Mouse (Mus musculus): ENCODE measurements around the gene Bbs7.
"Not testable (repeated sequence)": the region's sequence is repeated elsewhere in the genome, so short reads cannot be mapped to it uniquely, and the experiment has no call there.

Bbs7 gene

DNA sequence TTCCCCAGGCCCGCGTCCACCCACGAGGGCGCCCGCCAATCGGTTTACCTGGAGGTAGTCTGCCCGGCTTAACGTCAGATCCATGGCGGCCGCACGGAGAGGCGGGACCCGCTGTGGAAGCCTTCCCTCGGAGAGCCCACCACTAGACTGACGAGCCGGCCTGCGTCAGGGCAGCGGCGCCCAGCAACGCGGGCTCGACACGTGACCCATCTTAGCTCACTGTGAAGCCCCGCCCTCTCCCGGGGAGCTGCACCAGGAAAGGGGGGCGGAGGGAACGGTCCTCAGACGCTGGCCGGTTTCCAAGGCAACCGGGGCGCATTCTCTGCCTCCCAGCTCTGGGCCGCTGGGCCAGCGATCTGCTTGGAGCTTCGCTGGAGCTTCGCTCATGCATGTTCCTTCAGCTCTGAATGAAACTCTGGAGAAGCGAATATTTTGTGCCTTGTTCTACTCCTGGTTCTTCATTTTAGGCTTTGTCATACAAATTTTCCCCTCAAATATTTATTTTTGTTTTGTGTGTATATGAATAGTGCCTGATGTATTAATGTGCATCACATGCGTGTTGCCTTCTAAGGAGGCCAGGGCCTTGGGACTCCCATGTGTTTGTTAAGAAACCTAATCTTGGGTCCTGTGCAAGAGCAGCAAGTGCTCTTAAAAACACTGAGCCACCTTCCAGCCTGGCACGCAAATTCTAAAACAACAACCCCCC lies at the start of gene Bbs7:
Gene Bbs7 (minus strand): TSS at position 276 of the 706 bp plus-strand sequence.
- peak; percentile 94 for DNase-seq (ENCODE audit: low spot score)

DNA sequence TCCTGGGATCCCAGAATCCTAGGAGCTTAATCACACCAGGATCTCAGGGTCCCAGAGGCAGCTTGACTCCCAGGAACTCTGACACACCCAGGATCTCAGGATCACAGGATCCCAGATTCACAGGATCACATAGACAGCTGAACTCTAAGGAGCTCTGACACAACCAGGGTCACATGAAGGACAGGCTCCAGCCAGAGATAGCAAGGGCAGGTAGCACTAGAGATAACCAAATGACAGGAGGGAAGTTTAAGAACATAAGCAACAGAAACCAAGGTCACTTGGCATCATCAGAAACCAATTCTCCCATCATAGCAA lies 31.9 kb upstream of the Bbs7 start:
- DNase-seq (ENCODE audit: low spot score) = not testable (repeated sequence)

DNA sequence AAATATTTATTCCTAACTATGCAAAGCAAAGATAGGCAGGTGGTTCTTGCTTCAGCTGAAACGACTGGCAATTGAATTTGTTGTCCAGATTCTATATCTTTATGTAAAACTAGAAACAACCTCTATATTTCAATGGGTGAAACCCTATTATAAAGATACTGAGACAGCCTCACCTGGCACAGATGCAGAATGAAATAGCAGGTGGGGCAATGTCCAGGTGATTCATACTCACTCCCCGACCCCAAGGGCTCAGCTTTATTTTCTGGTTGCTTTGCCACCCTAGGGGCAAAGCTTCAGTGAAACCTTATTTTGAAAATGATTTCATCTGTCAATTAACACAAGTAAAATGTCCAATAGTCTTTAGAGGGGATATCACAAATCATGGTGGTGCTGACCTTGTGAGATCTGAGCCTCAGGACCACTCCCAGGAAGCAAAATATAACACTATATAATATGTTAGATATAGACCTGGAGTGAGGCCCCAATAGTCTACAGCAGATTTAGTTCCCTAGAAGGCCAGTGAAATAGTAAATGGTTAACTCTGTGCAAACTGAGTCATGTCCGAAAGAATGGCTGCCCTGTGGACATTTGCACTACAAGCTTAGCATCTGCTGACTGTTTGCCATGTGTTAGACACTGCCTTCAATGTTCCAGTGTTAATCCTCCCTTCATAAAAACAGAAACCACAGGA lies 31.4 kb upstream of the Bbs7 start:
- no peak for DNase-seq (ENCODE audit: low spot score)

DNA sequence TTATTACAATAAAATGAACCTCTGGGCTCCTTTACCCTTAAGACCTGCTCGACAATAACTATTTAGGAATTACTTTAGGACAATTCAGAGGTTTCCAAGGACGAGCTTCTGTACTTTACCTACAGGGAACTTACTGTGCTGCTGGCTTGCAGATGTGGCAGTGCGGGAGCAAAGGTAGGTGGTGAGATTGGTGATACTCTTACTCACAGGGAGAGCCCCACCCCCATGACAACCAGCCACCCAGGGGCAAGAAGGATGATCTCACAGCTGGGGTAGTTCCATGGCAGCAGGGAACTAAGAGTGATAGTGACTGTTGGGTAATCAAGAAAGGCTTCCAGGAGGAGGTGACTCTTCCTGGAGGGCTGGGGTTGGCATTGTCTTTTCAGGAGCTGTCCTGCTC lies 30.1 kb upstream of the Bbs7 start:
- no peak for DNase-seq (ENCODE audit: low spot score)

DNA sequence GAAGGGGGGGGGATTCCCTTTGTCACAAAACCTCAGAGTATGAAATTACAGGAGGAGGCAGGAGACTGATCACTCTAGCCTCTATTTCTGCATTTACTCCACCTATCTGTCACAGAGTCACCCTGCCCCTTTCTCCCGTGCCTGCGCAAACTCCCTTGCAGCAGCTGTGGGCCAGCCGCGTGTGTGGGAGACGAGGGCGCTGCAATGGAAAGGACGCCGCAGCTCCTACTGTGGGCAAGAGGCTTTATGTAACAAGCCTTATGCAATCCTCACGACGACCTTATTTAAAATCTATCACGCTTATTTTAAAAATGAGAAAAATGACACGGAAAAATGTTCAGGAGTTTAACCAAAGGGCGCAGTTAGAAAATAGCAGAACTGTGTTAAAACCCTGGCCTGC lies 29.5 kb upstream of the Bbs7 start:
- peak; percentile 29 for DNase-seq (ENCODE audit: low spot score)

DNA sequence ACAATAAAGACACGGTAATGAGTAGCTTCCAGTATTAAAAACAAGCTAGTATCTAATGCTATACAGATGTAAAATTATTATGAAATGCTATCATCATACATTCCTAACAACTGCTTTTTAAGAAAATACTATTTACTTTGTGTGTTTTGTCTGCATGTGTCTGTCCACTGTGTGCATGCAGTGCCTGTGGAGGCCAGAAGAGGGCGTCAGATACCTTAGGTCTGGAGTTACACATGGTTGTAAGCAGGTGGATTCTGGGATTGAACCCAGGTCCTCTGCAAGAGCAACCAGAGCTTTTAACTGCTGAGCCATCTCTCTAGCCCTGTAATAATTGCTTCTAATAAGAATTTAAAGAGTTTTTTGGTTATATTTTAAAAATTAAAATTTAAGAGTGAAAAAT lies 27.5 kb upstream of the Bbs7 start:
- no peak for DNase-seq (ENCODE audit: low spot score)

DNA sequence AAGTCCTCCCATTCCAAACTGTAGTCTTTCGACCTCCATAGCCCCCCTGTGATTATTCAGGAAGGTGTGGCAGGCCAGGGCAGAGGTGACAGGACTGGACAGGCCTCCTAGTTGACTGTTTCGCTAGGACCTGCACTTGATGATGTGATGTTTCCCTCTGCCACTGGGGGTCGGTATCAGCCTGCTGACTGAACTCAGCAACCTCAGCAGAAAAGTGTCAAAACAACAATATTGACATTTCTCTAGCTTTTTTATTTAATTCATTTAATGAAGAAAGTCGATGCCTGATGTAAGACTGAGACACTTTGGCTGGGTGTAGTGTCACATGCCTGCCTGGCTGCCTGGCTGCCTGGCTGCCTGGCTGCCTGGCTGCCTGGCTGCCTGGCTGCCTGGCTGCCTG lies 22.2 kb upstream of the Bbs7 start:
- DNase-seq (ENCODE audit: low spot score) = peak; percentile 36

DNA sequence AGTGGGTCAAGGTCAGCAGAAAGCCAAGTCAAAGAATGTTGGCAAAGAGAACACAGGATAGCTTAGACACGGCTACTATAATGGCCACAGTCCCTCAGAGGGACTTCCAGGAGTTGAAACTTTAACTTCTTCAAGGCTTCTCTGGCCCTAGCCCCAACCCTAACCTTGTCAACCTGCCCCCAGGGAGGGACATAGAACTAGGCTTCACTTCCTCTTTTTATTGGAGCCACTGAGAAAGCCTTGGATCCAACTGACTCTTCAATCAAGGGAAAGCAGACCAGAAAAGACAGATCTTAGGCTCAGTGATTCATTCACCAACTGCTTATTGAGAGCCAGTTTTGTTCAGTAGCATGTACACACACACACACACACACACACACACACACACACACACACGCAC lies 13.5 kb upstream of the Bbs7 start:
- DNase-seq (ENCODE audit: low spot score) = no peak

DNA sequence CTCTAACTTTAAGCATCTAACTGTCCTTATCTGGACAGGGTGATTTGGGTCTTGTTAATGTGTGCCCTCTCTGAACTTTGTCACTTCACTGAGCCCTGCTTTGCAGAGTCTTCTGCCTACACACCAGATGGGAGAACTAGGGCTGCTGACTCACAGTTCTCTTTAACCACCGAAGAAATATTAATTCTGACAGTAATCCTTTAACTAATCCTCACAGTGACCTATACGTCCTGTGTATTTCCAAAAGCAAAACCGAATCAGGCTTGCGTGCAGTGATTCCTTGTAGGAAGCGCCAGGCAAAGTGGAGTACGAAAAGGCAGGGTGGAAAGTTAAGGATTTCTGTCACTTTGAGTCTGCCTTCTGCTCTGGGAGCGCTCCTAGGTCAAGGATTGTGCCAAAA lies 4.9 kb upstream of the Bbs7 start:
- DNase-seq (ENCODE audit: low spot score) = no peak

DNA sequence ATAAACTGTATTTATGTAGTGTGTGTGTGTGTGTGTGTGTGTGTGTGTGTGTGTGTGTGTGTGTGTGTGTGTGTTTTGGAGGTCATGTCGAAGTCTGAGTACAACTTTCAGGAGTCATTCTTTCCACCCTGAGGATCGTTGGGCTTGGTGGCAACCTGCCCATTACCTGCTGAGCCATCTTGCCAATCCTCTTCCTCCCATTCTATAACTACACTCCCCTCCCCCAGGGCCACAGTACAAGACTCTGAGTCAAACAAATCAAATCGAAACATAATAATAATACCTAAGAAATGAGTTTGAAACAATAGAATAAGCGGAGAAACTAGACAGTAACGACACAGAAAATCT lies 605 bp upstream of the Bbs7 start:
- DNase-seq (ENCODE audit: low spot score) = no peak

DNA sequence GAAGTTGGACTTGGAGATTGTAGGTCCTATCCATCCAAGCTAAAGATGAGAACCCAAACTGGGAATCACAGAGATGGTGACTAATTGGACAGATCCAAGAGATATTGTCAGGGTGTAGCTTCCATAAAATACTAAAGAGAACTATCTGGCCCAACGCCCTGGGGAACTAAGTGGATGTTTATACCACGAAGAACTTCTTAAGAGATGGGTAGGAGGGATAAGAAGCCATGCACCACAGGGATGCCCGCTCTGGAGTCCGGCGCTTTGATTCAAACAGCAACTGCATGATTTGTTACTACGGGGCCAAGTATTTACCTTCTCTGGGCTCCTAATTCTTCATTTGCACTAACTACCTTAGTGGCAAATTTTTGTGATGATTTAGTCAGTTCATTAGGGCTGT lies 590 bp downstream of the Bbs7 start:
- DNase-seq (ENCODE audit: low spot score) = no peak

DNA sequence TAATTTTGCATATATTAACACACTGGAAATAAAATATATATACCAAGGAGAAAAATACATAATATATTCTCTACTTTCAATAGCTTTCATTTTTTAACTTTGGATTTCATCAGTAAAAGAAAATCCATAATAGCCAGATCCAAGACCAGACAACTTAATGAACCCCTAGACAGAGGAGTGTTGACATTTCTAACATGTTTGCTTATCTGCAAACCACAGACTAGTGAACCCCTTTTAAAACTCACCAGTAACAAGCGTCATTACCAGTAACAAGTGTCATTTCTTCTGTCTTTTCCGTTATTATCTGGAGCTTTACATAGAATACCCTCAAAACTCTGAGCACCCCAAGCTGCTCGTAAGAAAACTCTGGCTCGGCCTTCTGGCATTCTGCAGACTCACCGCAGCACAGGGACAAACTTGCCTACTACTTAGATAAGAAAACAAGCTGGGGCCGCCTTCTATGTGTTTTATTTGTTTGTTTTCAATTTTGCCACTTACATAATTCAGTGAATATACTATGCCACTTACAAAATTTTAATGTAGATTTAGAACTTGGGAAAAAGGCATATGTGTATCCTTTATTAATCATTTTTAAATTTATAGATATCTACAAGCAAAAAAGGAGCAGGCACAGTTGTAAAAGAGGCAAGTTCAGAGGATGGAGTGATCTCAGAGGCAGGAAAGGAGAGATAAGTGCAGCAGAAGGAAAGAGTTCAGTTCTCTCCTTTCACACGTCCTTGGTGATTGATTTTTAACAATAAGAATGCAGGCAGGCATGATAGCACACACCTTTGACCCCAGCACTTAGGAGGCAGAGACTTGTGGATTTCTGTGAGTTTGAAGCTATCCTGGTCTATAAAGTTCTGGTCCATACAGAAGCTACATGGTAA lies 7.1 kb downstream of the Bbs7 start:
- no peak for DNase-seq (ENCODE audit: low spot score)

DNA sequence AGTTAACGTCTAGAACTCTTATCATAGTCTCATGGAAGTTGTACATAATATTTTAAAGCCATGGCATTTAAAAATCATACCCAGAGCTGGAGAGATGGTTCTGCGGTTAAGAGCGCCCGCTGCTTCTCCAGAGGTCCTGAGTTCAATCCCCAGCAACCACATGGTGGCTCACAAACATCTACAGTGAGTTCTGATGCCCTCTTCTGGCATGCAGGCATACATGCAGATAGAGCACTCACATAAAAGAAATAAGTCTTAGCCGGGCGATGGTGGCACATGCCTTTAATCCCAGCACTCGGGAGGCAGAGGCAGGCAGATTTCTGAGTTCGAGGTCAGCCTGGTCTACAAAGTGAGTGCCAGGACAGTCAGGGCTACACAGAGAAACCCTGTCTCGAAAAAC lies 13.5 kb downstream of the Bbs7 start:
- DNase-seq (ENCODE audit: low spot score) = not testable (repeated sequence)

DNA sequence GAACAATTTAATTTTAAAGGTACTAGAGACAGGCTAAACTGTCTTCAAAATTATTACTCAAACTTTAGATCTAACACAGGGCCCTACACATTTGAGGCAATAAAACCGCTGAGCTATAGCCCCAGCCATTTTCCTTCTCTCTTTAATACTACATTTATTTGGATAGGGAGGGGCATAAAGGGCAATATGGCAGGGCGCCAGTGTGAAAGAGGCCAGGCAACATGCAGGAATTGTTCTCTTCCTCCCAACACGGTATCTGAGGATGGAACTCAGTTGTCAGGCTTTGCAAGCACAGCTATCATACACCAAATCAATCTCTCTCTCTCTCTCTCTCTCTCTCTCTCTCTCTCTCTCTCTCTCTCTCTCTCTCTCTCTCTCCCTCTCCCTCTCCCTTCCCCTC lies 14.5 kb downstream of the Bbs7 start:
- DNase-seq (ENCODE audit: low spot score) = no peak

DNA sequence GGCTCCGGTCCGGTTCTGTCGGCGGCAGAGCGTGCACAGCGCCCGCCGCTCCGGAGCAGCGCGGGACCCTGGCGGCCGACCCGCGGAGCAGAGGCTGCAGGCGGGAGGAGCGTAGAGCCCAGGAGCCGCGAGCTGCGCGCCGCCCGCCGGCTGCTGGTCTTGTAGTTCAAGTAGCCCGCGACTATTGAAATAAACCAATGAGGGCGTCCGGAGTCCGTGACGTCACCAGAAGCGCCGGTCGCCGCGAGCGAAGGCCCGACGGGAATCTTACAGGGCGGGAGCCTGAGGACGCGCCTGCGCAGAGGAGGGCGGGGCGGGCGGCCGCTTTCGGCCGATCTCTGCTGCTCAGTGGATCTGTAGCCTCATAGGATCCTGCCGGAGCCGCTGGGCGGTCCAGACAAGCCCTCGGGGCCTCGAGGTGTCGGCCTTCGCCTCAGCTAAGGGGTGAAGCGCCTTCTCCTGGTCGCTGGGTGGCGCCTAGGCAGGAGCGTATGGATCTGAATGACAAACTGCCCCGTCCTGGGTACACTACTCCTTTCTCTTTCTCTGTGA lies 41.4 kb downstream of the Bbs7 start, which contains the start of gene Ccna2:
Gene Ccna2 (minus strand): TSS at position 324 of the 552 bp plus-strand sequence.
- peak; percentile 98 for DNase-seq (ENCODE audit: low spot score)

DNA sequence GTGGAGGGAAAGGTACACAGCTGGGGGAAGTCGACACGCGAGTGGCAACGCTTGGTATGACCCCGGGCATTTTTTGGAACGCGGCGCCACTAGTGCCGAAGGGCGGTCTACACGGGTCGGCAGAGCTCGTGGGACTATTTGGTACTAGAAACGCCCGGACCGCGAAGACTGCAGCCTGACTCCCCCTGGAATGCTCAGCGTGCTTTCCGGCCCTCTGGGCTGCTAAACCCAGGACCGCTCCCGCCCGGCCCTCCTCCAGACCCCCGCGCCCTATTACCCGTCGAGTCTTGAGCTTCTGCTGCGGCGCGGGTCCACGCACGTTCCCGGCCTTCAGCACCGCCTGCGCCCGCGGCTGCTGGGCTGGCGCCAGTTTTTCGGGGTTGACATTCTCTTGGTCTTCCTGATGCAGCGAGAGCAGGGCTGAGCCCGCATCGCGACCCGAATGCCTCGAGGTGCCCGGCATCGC lies 41.9 kb downstream of the Bbs7 start:
- no peak for DNase-seq (ENCODE audit: low spot score)

DNA sequence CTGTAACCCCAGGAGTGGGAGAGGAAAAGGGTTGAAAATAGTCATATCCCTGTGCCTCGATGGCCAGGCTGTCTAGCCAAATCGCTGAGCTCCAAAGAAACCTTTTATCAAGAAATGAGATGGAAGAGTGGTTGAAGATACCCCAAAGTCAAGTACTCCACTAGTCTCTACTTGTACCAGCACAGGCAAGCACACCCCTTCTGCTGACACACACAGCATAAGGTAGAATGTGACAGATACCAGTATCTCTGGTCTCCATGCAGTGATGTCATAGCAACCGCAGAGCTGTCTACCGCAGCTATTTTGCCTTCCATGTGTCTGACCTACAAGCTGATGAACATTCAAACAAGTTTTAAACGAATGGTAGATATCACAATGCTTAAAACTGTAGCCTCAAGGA lies 43.4 kb downstream of the Bbs7 start:
- DNase-seq (ENCODE audit: low spot score) = no peak

DNA sequence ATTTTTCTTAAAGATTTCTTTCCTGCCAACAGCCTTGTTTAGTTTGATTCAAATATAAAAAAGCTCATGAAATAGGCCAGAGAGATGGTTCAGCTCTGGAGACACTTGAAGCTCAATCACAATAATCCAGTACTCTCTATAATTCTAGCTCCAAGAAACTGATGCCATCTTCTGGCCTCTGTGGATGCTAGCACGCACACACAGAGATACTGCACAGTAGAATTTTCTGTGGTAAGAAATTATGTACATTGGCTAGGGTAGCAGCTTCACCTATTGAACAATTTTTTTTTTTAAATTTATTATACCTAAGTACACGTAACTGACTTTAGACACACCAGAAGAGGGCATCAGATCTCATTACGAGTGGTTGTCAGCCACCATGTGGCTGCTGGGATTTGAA lies 49.6 kb downstream of the Bbs7 start:
- no peak for DNase-seq (ENCODE audit: low spot score)

DNA sequence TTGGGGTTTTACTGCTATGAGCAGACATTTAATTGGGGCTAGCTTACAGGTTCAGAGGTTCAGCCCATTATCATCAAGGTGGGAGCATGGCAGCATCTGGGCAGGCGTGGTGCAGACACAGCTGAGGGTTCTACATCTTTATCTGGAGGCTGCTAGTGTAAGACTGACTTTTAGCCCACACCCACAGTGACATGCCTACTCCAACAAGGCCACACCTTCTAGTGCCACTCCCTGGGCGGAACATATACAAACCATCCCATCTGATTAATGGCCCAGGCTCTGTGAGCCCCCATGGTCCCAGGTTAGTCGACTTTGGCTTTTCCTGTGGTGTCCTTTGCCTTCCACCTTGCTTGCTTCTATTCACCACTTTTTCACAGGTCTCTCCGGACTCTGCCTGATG lies 53.7 kb downstream of the Bbs7 start:
- no peak for DNase-seq (ENCODE audit: low spot score)

DNA sequence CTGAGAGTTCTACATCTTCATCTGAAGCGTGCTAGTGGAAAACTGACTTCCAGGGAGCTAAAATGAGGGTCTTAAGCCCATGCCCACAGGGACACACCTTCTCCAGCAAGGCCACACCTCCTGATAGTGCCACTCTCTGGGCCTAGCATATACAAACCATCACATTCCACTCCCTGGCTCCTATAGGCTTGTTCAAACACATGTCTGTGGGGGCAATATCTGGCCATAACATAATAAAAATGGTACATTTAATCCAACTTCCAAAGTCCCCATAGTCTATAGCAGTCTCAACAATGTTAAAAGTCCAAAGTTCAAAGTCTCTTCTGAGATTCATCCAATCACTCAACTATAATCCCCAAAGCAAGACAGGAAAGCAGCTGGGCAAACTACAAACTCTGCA lies 55.7 kb downstream of the Bbs7 start:
- no peak for DNase-seq (ENCODE audit: low spot score)

DNA sequence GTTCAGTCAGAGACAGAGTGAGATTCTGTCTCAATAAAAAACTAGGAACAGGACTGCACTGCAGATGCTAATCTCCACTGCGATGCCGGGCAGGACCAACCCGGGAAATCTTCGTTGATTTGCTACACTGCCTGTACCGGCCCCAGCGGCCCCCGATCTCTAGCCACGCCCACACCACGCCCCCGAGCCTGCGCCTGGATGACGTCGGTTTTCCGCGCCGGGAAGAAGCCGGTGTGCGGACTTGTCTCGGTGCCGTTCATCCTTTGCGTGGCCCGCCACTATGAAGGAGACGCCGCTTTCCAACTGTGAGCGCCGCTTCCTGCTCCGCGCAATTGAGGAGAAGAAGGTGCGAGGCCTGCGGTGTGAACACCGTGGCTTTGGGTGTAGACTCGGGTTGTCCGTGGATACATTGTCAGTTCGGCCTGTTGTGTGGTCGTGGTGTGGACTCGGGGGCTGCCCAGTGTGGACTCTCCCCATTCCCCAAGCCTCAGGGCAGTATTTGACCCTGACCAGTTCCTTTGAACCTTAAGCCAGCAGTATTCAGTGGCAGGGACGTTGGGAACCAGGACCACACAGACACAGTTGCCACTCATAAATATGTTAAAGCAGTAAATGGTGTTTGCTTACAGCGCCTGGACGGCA lies 60.8 kb downstream of the Bbs7 start, which contains the start of gene Exosc9:
Gene Exosc9 (plus strand): TSS at position 201 of the 642 bp plus-strand sequence.
- peak; percentile 93 for DNase-seq (ENCODE audit: low spot score)

DNA sequence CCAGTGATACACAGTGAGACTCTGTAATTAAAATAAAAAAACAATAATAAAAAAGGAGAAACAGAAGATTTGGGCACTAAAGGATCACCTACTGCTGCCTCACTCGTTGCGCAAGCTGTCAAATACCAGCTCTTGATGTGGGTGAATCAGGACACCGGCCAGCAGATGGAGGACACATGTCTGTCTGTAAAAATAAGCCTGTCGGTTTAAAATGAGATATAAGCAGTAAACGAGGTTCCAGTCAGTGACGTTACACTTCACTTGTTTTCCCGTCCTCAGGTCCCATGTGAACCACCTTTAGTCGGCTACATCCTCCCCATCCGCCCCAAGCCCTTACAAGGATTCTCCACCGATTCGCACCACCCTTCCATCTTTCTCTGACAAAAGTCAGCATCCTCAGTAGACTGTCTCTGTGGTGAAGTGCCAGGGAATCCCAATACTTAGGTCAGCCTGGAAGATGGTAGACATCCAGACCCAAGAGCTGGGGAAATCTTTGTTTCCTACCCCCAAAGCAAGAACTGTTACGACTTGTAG lies 61.4 kb downstream of the Bbs7 start:
- no peak for DNase-seq (ENCODE audit: low spot score)

Measured in ovary, postnatal 36 days (tissue).